Mouse (Mus musculus): ENCODE results near the gene Prpf6.

The Prpf6 gene

DNA sequence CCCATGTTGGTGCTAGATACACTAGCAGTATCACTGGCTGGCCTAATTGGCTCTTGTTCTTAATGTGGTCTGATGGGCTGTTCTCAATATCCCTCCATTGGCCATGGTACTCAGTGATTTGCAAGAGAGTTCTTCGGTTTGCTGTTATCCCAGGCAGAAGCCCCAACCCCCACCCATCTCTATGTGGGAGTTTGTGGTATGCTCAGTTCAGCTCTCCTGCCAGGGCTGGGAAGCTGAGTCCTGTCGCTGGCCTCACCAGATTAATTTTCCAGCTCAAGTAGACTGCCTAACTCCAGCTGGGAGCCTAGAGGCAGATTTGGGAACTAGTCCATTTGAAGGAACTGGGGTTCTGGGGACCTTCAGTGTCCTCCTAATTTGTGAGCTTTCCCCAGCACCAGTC lies 65.8 kb downstream of the Prpf6 start:
- no peak for DNase-seq (ENCODE audit: low read depth, low spot score)

- DNase-seq (ENCODE audit: low read depth, low spot score), result no peak
Measured at GRCm38 (mm10) chr2:181658528-181658927, 66.9 kb downstream of the Prpf6 start.

DNA sequence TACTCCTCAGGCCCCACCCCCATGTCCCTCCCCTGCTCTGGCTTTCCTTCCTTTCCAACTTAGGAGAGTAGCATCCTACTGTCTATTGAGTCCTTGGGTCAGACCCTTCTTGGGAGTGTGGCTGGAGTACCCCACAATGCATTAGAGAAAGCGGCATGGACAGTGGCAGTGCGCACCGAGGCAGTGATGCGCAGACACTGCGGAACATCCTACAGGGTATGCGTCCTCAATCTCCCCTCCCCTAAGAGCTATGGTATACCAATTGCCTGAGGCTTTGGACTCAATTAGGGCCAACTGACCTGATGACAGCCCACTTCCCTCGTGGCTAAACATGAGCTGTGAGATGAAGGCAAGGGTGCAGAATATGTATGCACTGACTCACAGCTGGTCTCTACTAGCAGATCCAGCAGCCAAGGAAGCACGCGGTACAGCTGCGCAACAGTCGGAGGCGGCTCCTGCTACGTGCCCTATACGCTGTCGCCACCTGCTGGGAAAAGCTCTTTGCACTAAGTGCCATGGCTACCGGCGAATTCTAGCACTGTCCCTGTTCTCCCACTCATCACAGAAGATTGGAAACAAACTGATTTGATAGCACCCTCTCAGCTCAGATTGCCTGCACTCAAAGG lies 67.4 kb downstream of the Prpf6 start:
- no peak for DNase-seq (ENCODE audit: low read depth, low spot score)

DNA sequence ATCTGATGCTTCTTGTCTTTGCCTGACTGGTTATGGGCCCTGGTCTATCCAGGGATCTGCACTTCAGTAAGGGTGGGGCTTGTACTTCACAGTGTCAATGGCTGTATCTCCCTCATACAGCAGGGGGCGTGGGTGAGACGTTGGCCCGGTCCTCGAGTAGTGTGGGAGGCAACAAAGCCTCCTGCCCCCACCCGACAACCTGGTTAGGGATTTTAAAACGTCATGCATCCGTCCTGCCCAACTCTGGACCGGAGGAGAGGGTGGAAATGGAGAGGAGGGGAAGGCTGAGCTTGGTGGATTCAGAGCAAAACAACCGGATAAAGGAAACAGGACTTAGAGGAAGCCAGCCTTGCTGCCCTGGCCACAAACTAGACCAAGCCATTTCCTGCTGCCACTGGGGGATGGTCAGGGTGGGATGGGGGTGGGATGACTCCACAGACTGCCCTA lies 68.0 kb downstream of the Prpf6 start:
- no peak for DNase-seq (ENCODE audit: low read depth, low spot score)

- no peak for DNase-seq (ENCODE audit: low read depth, low spot score)
Measured at GRCm38 (mm10) chr2:181662620-181663297, 71.1 kb downstream of the Prpf6 start.

GRCm38 (mm10) chr2:181663298-181663630 lies 71.6 kb downstream of the Prpf6 start:
- no peak for DNase-seq (ENCODE audit: low read depth, low spot score)

DNA sequence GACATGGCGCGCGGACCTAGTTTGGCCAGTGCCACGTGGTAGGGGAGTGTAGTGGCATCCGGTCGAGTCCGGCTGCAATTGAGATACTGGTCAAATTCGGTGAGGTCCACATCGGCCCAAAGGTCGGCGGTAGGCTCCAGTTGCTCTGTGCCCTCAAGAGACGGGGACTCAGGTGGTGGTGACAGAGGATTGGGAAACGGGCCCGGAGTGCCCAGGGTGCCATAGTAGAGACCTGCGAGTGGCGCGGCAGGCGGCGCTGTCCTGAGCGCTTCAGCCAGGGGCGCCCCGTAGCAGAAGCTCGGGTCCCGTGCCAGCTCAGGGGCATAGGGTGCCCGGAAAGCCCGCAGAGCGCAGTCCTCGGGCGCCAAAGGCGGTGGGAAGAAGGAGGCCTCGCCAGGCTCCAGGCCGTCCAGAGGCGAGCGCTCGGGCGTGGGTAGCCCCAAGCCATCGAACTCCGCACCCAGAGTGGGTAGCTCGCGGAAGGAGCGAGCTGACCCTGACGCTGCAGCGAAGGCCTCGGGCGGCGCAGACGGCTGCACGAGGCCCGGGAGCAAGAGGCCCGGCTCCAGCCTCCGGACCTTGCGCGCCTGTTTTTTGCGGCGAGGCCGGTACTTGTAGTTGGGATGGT lies 78.7 kb downstream of the Prpf6 start:
- DNase-seq (ENCODE audit: low read depth, low spot score), result no peak

- no peak for DNase-seq (ENCODE audit: low read depth, low spot score)
Measured at GRCm38 (mm10) chr2:181670913-181671311, 79.2 kb downstream of the Prpf6 start.

DNA sequence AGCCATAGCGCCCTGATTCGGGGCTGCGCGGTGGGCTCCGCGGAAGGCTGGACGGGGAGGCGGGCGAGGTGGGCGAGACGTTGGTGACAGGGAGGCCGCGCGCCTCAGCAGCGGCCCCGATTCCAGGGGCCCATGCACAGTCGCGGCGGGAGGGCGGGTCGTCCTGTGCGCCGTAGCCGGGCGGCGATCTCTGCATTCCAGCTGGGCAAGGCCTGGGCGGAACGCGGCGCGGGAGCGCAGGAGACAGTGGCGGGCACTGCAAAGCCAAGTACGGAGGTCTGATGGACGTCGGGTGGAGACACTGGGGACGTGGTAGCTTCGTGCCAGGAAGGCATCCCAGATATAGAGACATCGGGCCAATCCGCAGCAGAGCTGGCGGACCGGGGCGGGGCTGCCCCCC lies 79.7 kb downstream of the Prpf6 start, which contains the start of gene Sox18:
Gene Sox18 (minus strand): TSS at position 315 of the 400 bp plus-strand sequence.
- DNase-seq (ENCODE audit: low read depth, low spot score), result no peak

DNA sequence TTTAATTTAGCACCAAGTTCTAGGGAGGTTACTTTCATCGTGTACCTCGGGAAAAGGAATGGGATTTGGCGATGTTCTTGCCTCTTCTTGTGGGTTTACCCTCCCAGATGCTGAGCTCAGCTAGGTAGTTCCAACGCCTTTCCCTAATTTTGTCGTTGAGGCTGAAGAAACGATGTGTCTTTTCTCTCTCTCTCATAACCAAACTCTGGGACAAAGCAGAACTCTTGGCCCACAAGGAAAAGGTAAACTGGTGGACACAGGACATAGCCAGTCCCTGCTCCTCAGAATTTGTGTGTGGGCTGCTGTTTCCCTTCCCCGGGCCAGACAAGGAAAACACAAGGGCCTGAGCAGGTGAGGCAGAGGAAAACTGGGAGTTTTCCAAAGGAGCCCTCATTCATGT lies 80.3 kb downstream of the Prpf6 start:
- no peak for DNase-seq (ENCODE audit: low read depth, low spot score)

DNA sequence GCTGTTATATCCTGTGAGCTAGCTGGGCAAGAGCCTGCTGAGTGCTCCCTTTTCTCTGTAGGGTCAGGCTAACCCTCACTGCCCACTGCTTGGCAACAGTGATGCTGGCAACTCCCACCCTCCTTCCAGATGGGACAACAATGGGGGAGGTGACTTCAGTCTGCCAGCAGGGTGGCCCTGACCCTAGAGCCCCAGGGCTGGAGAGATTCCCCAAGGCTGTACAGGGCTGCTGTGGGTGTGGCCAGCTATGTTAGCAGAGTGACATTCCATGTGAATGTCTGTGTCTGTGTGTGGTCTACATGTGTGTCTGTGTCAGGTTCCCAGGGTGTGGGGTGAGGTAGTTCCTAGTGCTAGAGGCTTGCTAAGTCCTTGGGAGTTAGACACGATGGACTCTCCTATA lies 81.8 kb downstream of the Prpf6 start:
- no peak for DNase-seq (ENCODE audit: low read depth, low spot score)

DNA sequence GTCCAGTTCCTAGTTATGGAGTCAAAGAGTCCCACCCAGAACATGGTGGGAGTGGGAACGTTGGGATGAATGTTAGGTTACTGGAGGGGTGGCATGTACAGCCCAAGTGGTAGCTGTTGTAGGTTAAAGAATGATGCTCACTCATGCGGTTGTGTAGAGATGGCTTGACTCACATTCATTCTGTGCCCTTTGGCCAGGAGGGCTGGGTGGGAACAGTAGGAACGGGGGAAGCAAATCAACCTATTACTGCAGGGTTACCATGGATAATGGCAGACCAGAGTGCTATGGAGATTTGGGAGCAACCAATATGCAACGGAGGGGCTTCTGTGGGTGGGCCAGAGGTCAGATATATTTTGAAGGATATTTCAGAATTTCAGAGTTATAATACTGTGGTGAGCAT lies 83.3 kb downstream of the Prpf6 start:
- no peak for DNase-seq (ENCODE audit: low read depth, low spot score)

DNA sequence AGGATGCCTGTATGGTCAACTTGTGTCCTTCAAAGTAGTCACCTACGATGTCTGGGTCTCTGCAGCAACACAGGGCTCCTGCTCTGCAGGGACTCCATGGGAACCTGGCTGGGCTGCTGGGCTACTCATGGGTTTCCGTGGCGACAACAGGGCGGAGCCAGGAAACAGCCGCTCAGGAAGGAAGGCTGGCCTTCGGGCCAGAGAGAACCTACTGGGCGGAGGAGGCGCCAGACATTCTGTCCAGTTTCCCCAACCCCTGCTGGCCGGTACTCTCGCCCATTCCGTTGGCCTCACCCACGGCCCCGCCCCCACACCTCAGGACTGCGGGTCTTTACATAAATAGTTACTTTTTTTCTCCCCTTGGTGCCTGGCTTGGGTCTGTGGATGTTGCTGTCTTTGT lies 83.8 kb downstream of the Prpf6 start:
- no peak for DNase-seq (ENCODE audit: low read depth, low spot score)

GRCm38 (mm10) chr2:181676424-181676823 lies 84.8 kb downstream of the Prpf6 start:
- DNase-seq (ENCODE audit: low read depth, low spot score), result no peak

- no peak for DNase-seq (ENCODE audit: low read depth, low spot score)
Measured at GRCm38 (mm10) chr2:181677096-181677754, 85.6 kb downstream of the Prpf6 start.

- DNase-seq (ENCODE audit: low read depth, low spot score), result no peak
Measured at GRCm38 (mm10) chr2:181677755-181678098, 86.1 kb downstream of the Prpf6 start.

DNA sequence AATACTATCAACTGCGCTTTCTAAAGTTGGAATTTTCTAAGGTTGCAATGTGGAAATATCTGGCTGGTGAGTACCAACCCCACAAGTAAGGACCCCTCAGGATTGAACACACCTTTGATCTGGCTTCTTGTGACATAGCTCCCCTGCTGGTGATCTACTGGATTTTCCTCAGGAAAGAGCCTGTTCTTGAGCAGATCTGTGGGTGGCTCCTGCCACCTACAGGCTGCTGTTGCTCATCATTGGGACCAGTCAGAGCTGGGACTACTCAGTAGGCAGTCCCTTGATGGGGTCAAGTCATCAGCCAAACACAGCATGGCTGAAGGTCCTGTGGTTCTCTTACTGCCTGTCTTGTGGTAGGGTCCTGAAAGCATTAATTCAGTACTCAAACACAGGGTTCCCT lies 87.1 kb downstream of the Prpf6 start:
- peak; percentile 55 for DNase-seq (ENCODE audit: low read depth, low spot score)

- DNase-seq (ENCODE audit: low read depth, low spot score), result no peak
Measured at GRCm38 (mm10) chr2:181679951-181680715, 88.5 kb downstream of the Prpf6 start, which contains the start of gene Tcea2. Gene Tcea2, plus strand, starts transcription at chr2:181680310.

DNA sequence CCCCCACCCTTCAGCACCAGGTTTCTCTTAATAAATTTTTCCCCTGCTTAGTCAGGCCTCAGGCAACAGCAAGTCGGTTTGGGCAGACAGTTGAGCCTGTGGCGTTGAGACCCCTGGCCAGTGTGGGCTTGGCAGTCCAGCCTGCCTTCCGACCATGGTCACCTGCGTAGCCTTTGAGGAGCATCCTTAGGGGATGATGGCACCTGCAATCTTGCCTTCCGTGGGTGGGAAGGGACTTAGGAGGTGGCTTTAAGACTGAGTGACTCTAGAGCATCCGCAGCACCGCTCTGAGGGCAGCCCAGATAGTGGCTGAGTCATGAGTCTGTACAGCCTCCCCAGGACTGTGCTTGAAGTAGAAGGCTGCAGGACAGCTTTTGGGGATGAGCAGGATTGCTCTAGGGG lies 89.0 kb downstream of the Prpf6 start:
- DNase-seq (ENCODE audit: low read depth, low spot score), result no peak

DNA sequence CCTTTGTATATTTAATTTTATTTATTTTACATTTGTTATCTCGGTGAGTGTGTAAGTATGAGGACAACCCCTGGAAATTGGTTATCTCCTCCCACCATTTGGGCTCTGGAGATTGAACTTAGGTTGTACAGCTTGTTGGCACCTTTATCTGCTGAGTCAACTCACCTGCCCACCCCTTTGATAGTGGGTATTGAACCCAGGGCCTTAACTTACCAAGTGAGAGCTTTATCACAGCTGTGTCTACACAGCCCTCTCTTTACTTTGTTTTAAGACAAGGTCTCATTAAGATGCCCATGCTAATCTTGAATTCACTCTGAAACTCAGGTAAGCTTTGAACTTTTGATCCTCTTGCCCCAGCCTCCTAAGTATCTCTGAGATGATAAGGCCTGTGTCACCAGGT lies 90.3 kb downstream of the Prpf6 start:
- DNase-seq (ENCODE audit: low read depth, low spot score), result no peak

- no peak for DNase-seq (ENCODE audit: low read depth, low spot score)
Measured at GRCm38 (mm10) chr2:181683381-181683780, 91.7 kb downstream of the Prpf6 start.

GRCm38 (mm10) chr2:181684713-181685112 lies 93.0 kb downstream of the Prpf6 start:
- DNase-seq (ENCODE audit: low read depth, low spot score), result no peak

All from brain, embryonic 18.5 days (tissue).